Mouse (Mus musculus) liver, embryonic 13.5 days (tissue): Measurements from ENCODE around the gene Mrps12. TPM values are rescaled to one million over a fixed set of nuclear protein-coding genes. Genes with fewer than 3 reads are reported as not detected.

ENCODE experiments used
- ATAC-seq: fragments of 200-750 bp; cut with Nextera tagmentation; 2 replicates; pipeline ENCODE4 v1.8.0; 2017; ENCODE audit warnings: low read depth, mild to moderate bottlenecking, moderate number of reproducible peaks, moderate library complexity
- DNase-seq: peaks from one replicate; pipeline ENCODE4 v3.0.0; 2022
- H3K27ac ChIP-seq: fragments of 300-500 bp; sonication (generic); 2 replicates; pipeline ENCODE4 v1.5.1; 2015; ENCODE audit warnings: moderate library complexity, mild to moderate bottlenecking, inconsistent platforms
- H3K27me3 ChIP-seq: fragments of 300-500 bp; sonication (generic); 2 replicates; pipeline ENCODE4 v1.6.1; 2015; ENCODE audit warnings: mild to moderate bottlenecking, inconsistent platforms
- H3K36me3 ChIP-seq: fragments of 300-500 bp; sonication (generic); 2 replicates; pipeline ENCODE4 v1.6.1; 2015; ENCODE audit warnings: mild to moderate bottlenecking, inconsistent platforms
- H3K4me1 ChIP-seq: fragments of 300-500 bp; sonication (generic); replicated peaks from 2 replicates; pipeline ENCODE4 v1.6.1; 2015; ENCODE audit warnings: inconsistent platforms
- H3K4me2 ChIP-seq: fragments of 300-500 bp; sonication (generic); 2 replicates; pipeline ENCODE4 v1.6.1; 2015; ENCODE audit warnings: inconsistent platforms, mild to moderate bottlenecking, moderate library complexity
- H3K4me3 ChIP-seq: fragments of 300-500 bp; sonication (generic); replicated peaks from 2 replicates; pipeline ENCODE4 v1.5.1; 2015; ENCODE audit warnings: mild to moderate bottlenecking, inconsistent platforms
- H3K9ac ChIP-seq: fragments of 300-500 bp; sonication (generic); 2 replicates; pipeline ENCODE4 v1.6.1; 2015; ENCODE audit warnings: mild to moderate bottlenecking, inconsistent platforms
- H3K9me3 ChIP-seq: fragments of 300-500 bp; sonication (generic); replicated peaks from 2 replicates; pipeline ENCODE4 v1.6.1; 2016; ENCODE audit warnings: inconsistent platforms
- WGBS: fragments of 180-500 bp; shearing (Covaris S2); methylation state at CpG from one replicate; pipeline ENCODE4 v1.1.7; 2015; ENCODE audit not compliant: insufficient replicate concordance; 5-methylcytosine and 5-hydroxymethylcytosine counted together
- polyA plus RNA-seq: library from polyadenylated mRNA; unstranded; fragments of >200 nt; fragmentation: Nextera tagmentation; extraction: Ambion mirVana; gene quantifications from 2 replicates; pipeline ENCODE4 v1.2.1, GENCODE M21; 2015

Mrps12 gene
- polyA plus RNA-seq, 1 experiment from 2014 or later: 106 TPM

GRCm38 (mm10) chr7:28775129-28775528 is 33.5 kb upstream of the Mrps12 start:
- ATAC-seq: no peak
- H3K9ac ChIP-seq: no peak overlapping the region

DNA sequence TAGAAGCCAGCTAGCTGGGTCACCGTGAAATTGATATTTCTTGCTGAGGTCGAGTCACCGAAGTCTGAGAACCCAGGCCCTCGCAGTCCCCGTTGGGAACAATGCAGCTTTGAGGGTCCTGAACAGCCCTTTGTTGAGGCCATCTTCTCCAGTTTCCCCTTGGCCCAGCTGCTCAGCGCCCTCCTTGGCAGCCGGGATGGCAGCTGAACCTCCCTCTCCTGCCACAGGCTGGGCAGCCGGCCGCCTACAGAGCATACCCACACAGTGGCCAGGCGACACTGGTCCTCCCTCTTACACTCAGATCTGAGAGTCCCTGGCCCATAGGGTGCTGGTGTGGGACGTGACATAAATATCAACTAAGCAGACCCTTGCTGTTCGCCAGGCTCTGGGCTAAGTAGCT is 32.5 kb upstream of the Mrps12 start:
- WGBS: 78% methylated on average over 12 of the region's 12 CpGs
- DNase-seq: no peak
- no peak for ATAC-seq
- Histone ChIP-seq H3K27ac (no peak overlapping the region), H3K36me3 (peaks cover 7% of the 10 kb centered on the region; the same call in 1 of the 2 replicates), H3K9ac (no peak overlapping the region), H3K4me2 (no peak overlapping the region), H3K9me3 (no peaks in the 10 kb centered on the region), H3K4me3 (no peak overlapping the region), H3K4me1 (peaks cover 22% of the 10 kb centered on the region), H3K27me3 (no peaks in the 10 kb centered on the region)

More at GRCm38 (mm10) chr7:28775129-28775528, 33.5 kb upstream of the Mrps12 start:
- no peak overlapping the region for H3K4me3 ChIP-seq
- 84% methylated on average over 7 of the region's 7 CpGs for WGBS
- peaks cover 7% of the 10 kb centered on the region; the same call in 1 of the 2 replicates for H3K36me3 ChIP-seq
- no peak for DNase-seq
- no peak overlapping the region for H3K27ac ChIP-seq
- H3K9me3 ChIP-seq: no peaks in the 10 kb centered on the region
- no peak overlapping the region for H3K4me2 ChIP-seq
- peaks cover 14% of the 10 kb centered on the region for H3K4me1 ChIP-seq
- H3K27me3 ChIP-seq: no peaks in the 10 kb centered on the region

DNA sequence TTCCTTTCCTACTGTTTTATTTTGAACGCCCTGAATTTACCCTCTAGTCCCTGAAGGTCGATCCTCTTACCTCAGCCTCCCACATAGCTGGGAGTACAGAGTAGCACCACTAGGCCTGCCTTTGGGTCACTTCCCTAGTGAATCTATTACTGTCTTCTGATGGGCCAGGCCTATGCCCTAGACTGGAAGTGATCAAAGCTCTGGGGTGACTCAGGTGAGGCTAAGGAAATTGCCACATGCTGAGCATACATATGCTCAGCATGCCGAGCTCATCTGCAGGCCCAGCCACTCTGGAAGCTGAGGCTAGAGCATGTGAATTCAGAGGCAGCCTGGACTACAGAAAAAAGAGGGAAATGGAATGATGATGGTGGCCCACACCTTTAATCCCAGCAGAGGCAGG is 31.5 kb upstream of the Mrps12 start:
- ATAC-seq (no peak), DNase-seq (no peak)
- H3K27me3 ChIP-seq: no peaks in the 10 kb centered on the region
- H3K9ac ChIP-seq: no peak overlapping the region
- H3K36me3 ChIP-seq: peaks cover 7% of the 10 kb centered on the region; the same call in 1 of the 2 replicates
- H3K4me1 ChIP-seq: peaks cover 32% of the 10 kb centered on the region
- WGBS: 74% methylated on average over 3 of the region's 3 CpGs
- H3K9me3 ChIP-seq: no peaks in the 10 kb centered on the region
- H3K4me2 ChIP-seq: no peak overlapping the region
- no peak overlapping the region for H3K27ac ChIP-seq
- H3K4me3 ChIP-seq: no peak overlapping the region

DNA sequence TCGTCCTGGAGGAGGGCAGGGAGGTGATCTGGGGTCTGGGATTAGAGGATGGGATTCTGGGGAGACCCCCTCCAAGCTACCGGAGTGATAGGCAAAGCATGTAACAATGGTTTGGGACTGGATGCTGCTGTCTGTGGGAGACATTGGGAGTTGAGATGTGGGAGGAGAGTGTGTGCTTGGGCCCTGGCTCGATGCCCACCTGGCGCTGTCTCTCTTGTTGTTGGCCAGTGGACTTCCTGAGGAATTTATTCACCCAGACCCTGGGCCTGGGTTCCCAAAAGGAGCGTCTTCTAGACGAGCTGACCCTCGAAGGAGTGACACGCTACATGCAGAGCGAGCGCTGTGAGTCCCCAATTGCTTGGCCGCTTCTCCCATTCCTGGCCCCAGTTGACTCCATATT is 30.2 kb upstream of the Mrps12 start:
- H3K4me3 ChIP-seq: no peak overlapping the region
- ATAC-seq (no peak), DNase-seq (no peak)
- no peak overlapping the region for H3K27ac ChIP-seq
- no peak overlapping the region for H3K4me2 ChIP-seq
- no peak overlapping the region for H3K9ac ChIP-seq
- peaks cover 45% of the 10 kb centered on the region for H3K4me1 ChIP-seq
- no peaks in the 10 kb centered on the region for H3K9me3 ChIP-seq
- WGBS: 82% methylated on average over 11 of the region's 11 CpGs
- H3K36me3 ChIP-seq: peaks cover 3% of the 10 kb centered on the region; the same call in 1 of the 2 replicates
- no peaks in the 10 kb centered on the region for H3K27me3 ChIP-seq

- DNase-seq (peak; percentile 45), ATAC-seq (peak; percentile 19; the same call in 1 of the 2 replicates)
- no peaks in the 10 kb centered on the region for H3K9me3 ChIP-seq
- peak overlapping the region; percentile 26; the same call in 1 of the 2 replicates for H3K9ac ChIP-seq
- no peak overlapping the region for H3K4me3 ChIP-seq
- 23% methylated on average over 3 of the region's 3 CpGs for WGBS
- 0 out of 2 replicates have a peak overlapping the region, but pooled peaks have one; percentile 14 for H3K4me2 ChIP-seq
- peak overlapping the region; percentile 23; the same call in 1 of the 2 replicates for H3K27ac ChIP-seq
- peaks cover 52% of the 10 kb centered on the region for H3K4me1 ChIP-seq
- no peaks in the 10 kb centered on the region for H3K27me3 ChIP-seq
- H3K36me3 ChIP-seq: no peaks in the 10 kb centered on the region
Measured at GRCm38 (mm10) chr7:28770309-28770708, 28.7 kb upstream of the Mrps12 start.

- ATAC-seq (no peak), DNase-seq (no peak)
- Histone ChIP-seq H3K4me1 (peaks cover 60% of the 10 kb centered on the region), H3K27ac (peak overlapping the region; percentile 44), H3K9ac (0 out of 2 replicates have a peak overlapping the region, but pooled peaks have one; percentile 26), H3K27me3 (no peaks in the 10 kb centered on the region), H3K9me3 (no peaks in the 10 kb centered on the region), H3K4me2 (no peak overlapping the region), H3K36me3 (no peaks in the 10 kb centered on the region), H3K4me3 (no peak overlapping the region)
- WGBS: 46% methylated on average over 9 of the region's 9 CpGs
Measured at GRCm38 (mm10) chr7:28769414-28769958, 27.9 kb upstream of the Mrps12 start.

GRCm38 (mm10) chr7:28767462-28767965 is 25.9 kb upstream of the Mrps12 start, which contains the start of gene Nfkbib:
Gene Nfkbib (minus strand): TSS chr7:28767512.
- H3K4me2 ChIP-seq: peak within 1 kb of the TSS; percentile 74
- peaks cover 60% of the 10 kb centered on the region for H3K4me1 ChIP-seq
- WGBS: 72% methylated on average over 7 of the region's 7 CpGs

DNA sequence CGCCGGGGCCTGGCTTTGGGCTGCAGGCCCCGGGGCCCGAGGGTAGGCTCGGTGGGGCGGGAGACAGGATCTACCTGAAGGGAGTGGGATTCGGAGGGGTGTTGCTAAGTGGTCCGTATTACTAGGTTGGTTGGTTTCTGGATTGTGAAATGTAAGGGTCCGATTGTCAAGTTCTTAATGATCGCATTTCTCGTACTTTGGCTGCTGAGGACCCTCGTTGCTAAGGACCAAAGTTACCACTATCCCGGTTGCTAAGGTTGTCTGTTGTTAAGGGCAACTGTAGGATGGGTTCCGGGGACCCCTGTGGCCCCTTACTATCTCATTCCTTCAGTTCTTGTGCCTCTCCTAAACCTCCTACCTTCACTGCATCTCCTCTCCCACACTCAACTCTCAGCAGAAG is 25.3 kb upstream of the Mrps12 start:
- Histone ChIP-seq H3K9ac (peak overlapping the region; percentile 75), H3K4me1 (peaks cover 60% of the 10 kb centered on the region), H3K9me3 (no peaks in the 10 kb centered on the region), H3K4me3 (peak overlapping the region; percentile 78), H3K4me2 (peak overlapping the region; percentile 74), H3K36me3 (peaks cover 14% of the 10 kb centered on the region), H3K27me3 (no peaks in the 10 kb centered on the region), H3K27ac (no peak overlapping the region)
- 7% methylated on average over 14 of the region's 14 CpGs for WGBS
- ATAC-seq (no peak), DNase-seq (no peak)

More at GRCm38 (mm10) chr7:28767462-28767965, 25.9 kb upstream of the Mrps12 start, which contains the start of gene Nfkbib:
- Histone ChIP-seq H3K9ac (peak within 1 kb of the TSS; percentile 80), H3K4me3 (peak within 1 kb of the TSS; percentile 78), H3K36me3 (peaks cover 8% of the 10 kb centered on the region), H3K27ac (no peak within 1 kb of the TSS), H3K9me3 (no peaks in the 10 kb centered on the region), H3K27me3 (no peaks in the 10 kb centered on the region)
- no peak for ATAC-seq
- DNase-seq: no peak

GRCm38 (mm10) chr7:28766173-28766879 is 24.7 kb upstream of the Mrps12 start, which contains the start of gene Sirt2:
Gene Sirt2 (plus strand): TSS chr7:28766735.
- peak within 1 kb of the TSS; percentile 78 for H3K4me3 ChIP-seq
- peak within 1 kb of the TSS; percentile 74 for H3K4me2 ChIP-seq
- 0 out of 2 replicates have a peak within 1 kb of the TSS, but pooled peaks have one; percentile 13 for H3K27ac ChIP-seq
- H3K36me3 ChIP-seq: peaks cover 20% of the 10 kb centered on the region
- ATAC-seq (peak; percentile 95), DNase-seq (peak; percentile 98)
- no peaks in the 10 kb centered on the region for H3K27me3 ChIP-seq
- H3K9ac ChIP-seq: peak within 1 kb of the TSS; percentile 80
- no peaks in the 10 kb centered on the region for H3K9me3 ChIP-seq
- under 1% methylated on average over 45 of the region's 45 CpGs for WGBS
- peaks cover 59% of the 10 kb centered on the region for H3K4me1 ChIP-seq

- peak overlapping the region; percentile 78 for H3K4me3 ChIP-seq
- no peak for ATAC-seq
- DNase-seq: no peak
- H3K4me2 ChIP-seq: peak overlapping the region; percentile 74
- no peaks in the 10 kb centered on the region for H3K27me3 ChIP-seq
- H3K36me3 ChIP-seq: peaks cover 31% of the 10 kb centered on the region
- H3K9me3 ChIP-seq: no peaks in the 10 kb centered on the region
- H3K9ac ChIP-seq: peak overlapping the region; percentile 80
- no peak overlapping the region for H3K27ac ChIP-seq
- WGBS: 49% methylated on average over 6 of the region's 6 CpGs
- H3K4me1 ChIP-seq: peaks cover 48% of the 10 kb centered on the region
Measured at GRCm38 (mm10) chr7:28765211-28765610, 23.6 kb upstream of the Mrps12 start.

DNA sequence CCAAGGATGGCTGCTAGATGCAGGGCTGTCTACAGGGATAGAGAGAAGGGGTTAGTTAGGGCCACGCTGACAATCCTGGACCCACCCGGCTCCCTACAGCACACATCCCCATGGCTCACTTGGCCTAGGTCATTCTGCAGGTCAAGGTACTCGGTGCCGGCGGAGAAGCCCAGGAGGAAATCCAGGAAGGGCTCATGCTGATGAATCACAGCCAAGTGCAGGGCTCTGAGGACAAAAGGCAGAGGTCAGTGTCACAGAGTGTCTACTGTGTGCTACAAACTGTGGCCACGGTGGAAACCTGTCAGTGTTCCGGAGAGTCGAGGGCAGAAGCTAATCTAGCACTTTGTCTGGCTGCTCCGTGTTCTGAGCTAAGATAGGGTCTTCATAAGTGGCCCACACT is 20.3 kb upstream of the Mrps12 start:
- Histone ChIP-seq H3K27me3 (peaks cover 8% of the 10 kb centered on the region), H3K9ac (no peak overlapping the region), H3K4me1 (peaks cover 15% of the 10 kb centered on the region), H3K4me2 (no peak overlapping the region), H3K9me3 (no peaks in the 10 kb centered on the region), H3K27ac (no peak overlapping the region), H3K36me3 (peaks cover 49% of the 10 kb centered on the region), H3K4me3 (no peak overlapping the region)
- ATAC-seq: no peak
- WGBS: 85% methylated on average over 9 of the region's 9 CpGs
- no peak for DNase-seq
